Mouse (Mus musculus) neural tube, embryonic 12.5 days (tissue): ENCODE measurements around the gene Tnfaip6. TPM values are rescaled to one million over a fixed set of nuclear protein-coding genes. Genes with fewer than 3 reads are reported as not detected.

ENCODE experiments used
- ATAC-seq: fragments of 200-750 bp; cut with Nextera tagmentation; 2 replicates; pipeline ENCODE4 v1.8.0; 2017; ENCODE audit warnings: low read depth, mild to moderate bottlenecking, moderate TSS enrichment, moderate library complexity; ENCODE audit not compliant: low FRiP score
- H3K27ac ChIP-seq: fragments of 300-500 bp; sonication (generic); 2 replicates; pipeline ENCODE4 v1.5.1; 2016
- H3K27me3 ChIP-seq: fragments of 300-500 bp; sonication (generic); replicated peaks from 2 replicates; pipeline ENCODE4 v1.6.1; 2016; ENCODE audit warnings: mild to moderate bottlenecking
- H3K36me3 ChIP-seq: fragments of 300-500 bp; sonication (generic); 2 replicates; pipeline ENCODE4 v1.6.1; 2016; ENCODE audit warnings: mild to moderate bottlenecking
- H3K4me1 ChIP-seq: fragments of 300-500 bp; sonication (generic); 2 replicates; pipeline ENCODE4 v1.6.1; 2016
- H3K4me2 ChIP-seq: fragments of 300-500 bp; sonication (generic); replicated peaks from 2 replicates; pipeline ENCODE4 v1.6.1; 2016; ENCODE audit warnings: mild to moderate bottlenecking
- H3K4me3 ChIP-seq: fragments of 300-500 bp; sonication (generic); 2 replicates; pipeline ENCODE4 v1.5.1; 2016
- H3K9ac ChIP-seq: fragments of 300-500 bp; sonication (generic); 2 replicates; pipeline ENCODE4 v1.6.1; 2016; ENCODE audit warnings: mild to moderate bottlenecking
- H3K9me3 ChIP-seq: fragments of 300-500 bp; sonication (generic); 2 replicates; pipeline ENCODE4 v1.6.1; 2016; ENCODE audit warnings: mild to moderate bottlenecking
- WGBS: fragments of 180-500 bp; shearing (Covaris S2); methylation state at CpG from one replicate; pipeline ENCODE4 v1.1.7; 2016; 5-methylcytosine and 5-hydroxymethylcytosine counted together
- polyA plus RNA-seq: library from polyadenylated mRNA; unstranded; fragments of >200 nt; fragmentation: Nextera tagmentation; extraction: Ambion mirVana; gene quantifications from 2 replicates; pipeline ENCODE4 v1.2.1, GENCODE M21; 2016

Gene Tnfaip6
- polyA plus RNA-seq, 1 experiment from 2014 or later, result 18.2 TPM

DNA sequence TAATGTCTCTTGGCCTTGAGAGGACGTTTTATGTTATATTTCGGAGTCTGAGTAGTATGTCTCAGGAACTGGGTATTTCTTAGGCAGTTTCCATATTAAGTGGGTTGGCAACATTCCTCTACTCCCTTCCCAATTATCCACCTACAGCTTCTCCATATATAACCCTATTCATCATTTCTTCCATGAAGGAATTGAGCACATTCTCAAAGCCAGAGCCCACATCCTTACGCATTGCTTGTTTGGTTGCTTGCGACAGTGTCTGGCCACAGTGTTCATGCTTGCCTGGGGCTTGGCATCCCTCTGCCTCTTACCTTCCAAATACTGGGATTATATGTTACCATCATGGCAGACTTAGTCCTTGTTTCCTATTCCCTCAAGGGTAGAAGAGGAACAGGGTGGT is 3.2 kb upstream of the Tnfaip6 start:
- Histone ChIP-seq H3K4me3 (no peak overlapping the region), H3K36me3 (no peaks in the 10 kb centered on the region), H3K4me2 (no peak overlapping the region), H3K27me3 (no peaks in the 10 kb centered on the region), H3K9me3 (no peaks in the 10 kb centered on the region; the same call in 1 of the 2 replicates), H3K27ac (no peak overlapping the region), H3K4me1 (peaks cover 8% of the 10 kb centered on the region), H3K9ac (no peak overlapping the region)
- WGBS, result 87% methylated on average over 4 of the region's 4 CpGs
- no peak for ATAC-seq

DNA sequence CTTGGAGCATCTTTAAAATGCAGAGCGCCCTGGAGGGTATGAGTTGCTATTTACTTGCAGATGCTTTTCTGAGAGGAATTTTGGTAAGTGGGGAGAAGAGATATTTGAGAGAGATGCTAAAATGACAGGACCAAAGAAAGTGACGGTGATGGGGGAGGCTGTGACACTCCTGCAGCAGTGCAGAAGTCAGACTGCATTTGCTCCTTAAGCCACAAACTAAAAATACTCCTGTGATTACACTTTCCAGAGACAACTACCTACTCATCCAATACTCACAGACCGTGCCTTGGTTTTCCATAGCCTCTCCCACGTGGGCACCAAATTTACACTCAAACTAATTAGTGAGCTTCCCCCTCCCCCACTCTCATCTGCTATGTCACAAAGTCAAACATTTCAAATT is 2.7 kb upstream of the Tnfaip6 start:
- no peaks in the 10 kb centered on the region for H3K27me3 ChIP-seq

DNA sequence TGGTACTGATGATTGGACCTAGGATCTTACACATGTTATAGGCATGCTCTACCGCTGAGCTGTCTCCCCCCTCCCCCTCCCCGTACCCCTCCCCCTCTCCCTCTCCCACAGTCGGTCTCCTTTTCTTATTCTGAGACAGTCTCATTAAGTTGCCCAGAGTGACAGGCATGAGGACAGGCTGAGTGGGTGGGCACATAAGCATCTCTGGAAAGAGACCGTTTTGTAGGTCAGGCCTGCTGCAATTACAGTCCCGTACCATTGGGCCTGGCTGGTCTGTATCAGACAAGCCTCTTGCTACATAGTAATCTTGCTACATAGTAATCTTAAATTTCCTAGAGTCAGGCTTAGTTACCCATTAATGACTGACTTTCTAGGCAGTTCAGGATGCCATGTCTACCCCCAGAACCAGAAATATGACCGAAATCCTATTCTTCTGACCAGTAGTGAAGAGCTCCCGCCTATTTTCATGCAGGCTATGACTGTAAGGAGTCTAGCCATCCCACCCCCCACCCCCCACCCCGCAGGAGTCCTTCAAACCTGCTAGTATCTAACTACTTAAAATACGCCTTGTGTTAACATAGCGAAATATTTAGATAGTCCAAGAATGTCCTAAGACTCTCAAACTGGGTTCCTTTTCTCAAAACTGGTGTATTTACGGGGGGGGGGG is 747 bp upstream of the Tnfaip6 start:
- peak; percentile 62 for ATAC-seq
- Histone ChIP-seq H3K36me3 (no peaks in the 10 kb centered on the region), H3K4me1 (peaks cover 8% of the 10 kb centered on the region), H3K9me3 (no peaks in the 10 kb centered on the region), H3K27ac (no peak overlapping the region), H3K4me2 (peak overlapping the region; percentile 68), H3K9ac (no peak overlapping the region), H3K27me3 (no peaks in the 10 kb centered on the region), H3K4me3 (no peak overlapping the region)
- WGBS, result 42% methylated on average over 9 of the region's 11 CpGs

More for the DNA sequence above, 2.7 kb upstream of the Tnfaip6 start:
- Histone ChIP-seq H3K4me2 (no peak overlapping the region), H3K4me1 (peaks cover 8% of the 10 kb centered on the region), H3K9ac (no peak overlapping the region), H3K4me3 (no peak overlapping the region), H3K36me3 (no peaks in the 10 kb centered on the region), H3K27ac (no peak overlapping the region), H3K9me3 (no peaks in the 10 kb centered on the region; the same call in 1 of the 2 replicates)
- ATAC-seq, result no peak
- 75% methylated on average over 4 of the region's 4 CpGs for WGBS

DNA sequence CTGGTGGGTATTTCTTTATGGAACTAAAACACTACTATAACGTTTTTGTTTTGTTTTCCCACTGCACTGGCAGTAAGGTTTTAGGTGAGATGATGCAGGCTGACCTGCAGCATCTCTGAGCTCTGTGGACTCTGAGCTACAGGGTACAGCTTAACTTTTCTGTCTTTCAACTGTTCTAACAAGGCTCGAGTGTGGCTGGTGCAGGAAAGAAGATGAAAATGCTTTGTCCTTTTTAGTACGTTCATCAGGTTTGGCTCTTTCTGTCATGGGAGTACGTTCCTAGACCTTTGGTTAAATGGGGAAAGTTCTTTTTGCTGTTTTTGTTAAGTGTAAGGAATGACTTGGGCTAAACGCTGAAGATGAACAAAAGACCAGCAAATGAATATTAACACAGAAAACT is 749 bp downstream of the Tnfaip6 start:
- H3K27ac ChIP-seq, result no peak overlapping the region

DNA sequence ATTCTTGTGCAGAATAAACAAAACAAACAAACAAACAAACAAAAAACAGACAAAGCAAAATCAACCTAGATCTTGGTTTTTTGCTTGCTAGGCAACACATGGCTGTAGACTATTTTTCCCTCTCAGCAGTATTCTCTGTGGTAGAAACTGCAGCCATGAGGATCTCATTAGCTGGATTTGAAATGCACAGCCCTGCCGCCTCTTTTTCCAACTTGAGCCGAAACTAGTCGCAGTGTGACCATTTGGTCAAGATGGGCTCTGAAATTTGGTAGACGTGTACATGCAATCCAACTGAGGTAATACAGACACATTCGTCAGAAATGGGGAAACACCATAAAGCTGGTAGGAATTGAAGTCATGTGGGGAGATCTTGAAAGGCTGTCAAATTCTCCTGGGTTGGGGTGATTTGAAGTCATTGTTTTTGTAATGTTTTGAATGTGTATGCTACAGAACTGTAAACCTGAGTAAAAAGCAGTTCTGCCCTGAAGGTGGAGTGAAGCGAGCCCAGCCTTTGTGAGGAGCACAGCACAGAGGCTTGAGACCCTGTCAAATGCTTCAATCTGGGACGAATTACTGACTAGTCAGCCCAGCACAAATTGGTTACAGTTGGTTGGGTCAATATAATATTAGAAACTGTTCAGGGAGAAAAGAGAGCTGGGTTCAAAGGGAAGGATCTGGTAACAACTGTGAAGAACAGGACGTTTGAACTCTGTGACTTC is 1.4 kb downstream of the Tnfaip6 start:
- Histone ChIP-seq H3K36me3 (0 out of 2 replicates have a peak, but pooled peaks cover 5% of the 10 kb centered on the region), H3K4me3 (peak overlapping the region; percentile 19), H3K4me2 (peak overlapping the region; percentile 68), H3K9me3 (no peaks in the 10 kb centered on the region), H3K4me1 (peaks cover 8% of the 10 kb centered on the region), H3K27ac (no peak overlapping the region), H3K27me3 (no peaks in the 10 kb centered on the region), H3K9ac (no peak overlapping the region)
- ATAC-seq, result no peak
- 34% methylated on average over 8 of the region's 8 CpGs for WGBS

More for the DNA sequence above, 749 bp downstream of the Tnfaip6 start:
- H3K4me1 ChIP-seq, result peaks cover 8% of the 10 kb centered on the region
- H3K36me3 ChIP-seq, result no peaks in the 10 kb centered on the region
- WGBS, result 34% methylated on average over 5 of the region's 5 CpGs
- peak overlapping the region; percentile 20 for H3K4me3 ChIP-seq
- H3K9me3 ChIP-seq, result no peaks in the 10 kb centered on the region
- no peaks in the 10 kb centered on the region for H3K27me3 ChIP-seq
- peak overlapping the region; percentile 68 for H3K4me2 ChIP-seq
- no peak for ATAC-seq
- H3K9ac ChIP-seq, result no peak overlapping the region

DNA sequence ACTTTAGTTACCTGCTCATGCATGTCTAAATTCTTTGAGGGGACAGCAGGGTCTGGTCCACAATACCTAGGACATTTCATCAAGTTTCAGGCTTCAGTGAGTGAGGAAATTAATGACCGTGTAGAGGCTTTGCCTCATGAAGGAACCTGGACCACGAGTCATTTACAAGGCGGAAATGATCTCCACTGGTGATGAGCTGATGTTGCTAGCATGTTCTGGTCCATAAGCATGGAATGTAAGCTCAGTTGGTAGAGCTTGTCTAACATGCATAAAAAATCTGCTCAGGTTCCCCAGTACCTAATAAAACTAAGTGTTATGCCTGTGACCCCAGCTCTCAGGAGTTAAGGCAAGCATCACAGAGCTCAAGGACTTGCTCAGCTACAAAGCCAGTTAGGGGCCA is 4.3 kb downstream of the Tnfaip6 start:
- H3K27me3 ChIP-seq, result no peaks in the 10 kb centered on the region
- 0 out of 2 replicates have a peak, but pooled peaks cover 5% of the 10 kb centered on the region for H3K36me3 ChIP-seq
- H3K9ac ChIP-seq, result no peak overlapping the region
- peaks cover 4% of the 10 kb centered on the region for H3K4me1 ChIP-seq
- H3K4me3 ChIP-seq, result no peak overlapping the region
- WGBS, result 84% methylated on average over 3 of the region's 3 CpGs
- ATAC-seq, result no peak
- no peak overlapping the region for H3K27ac ChIP-seq
- no peak overlapping the region for H3K4me2 ChIP-seq
- H3K9me3 ChIP-seq, result no peaks in the 10 kb centered on the region

DNA sequence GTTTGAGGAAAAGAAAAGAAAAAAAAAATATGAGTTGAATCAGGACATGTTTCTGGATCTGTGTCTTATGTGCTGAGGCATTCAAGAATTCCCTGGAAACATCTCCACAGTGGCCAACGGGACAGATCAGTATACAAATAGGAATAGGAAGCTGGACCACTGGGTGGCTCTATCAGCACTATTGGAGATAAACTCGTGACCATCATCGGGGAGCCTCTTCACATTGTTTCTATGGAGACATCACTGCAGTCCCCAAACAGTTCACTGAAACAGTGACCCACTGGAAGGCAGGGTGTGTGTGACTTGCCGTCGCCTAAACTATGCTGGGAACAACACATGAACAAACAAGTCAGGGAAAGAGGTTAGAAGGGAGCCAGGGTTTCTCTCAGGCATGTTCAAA is 4.9 kb downstream of the Tnfaip6 start:
- Histone ChIP-seq H3K27me3 (no peaks in the 10 kb centered on the region), H3K4me1 (no peaks in the 10 kb centered on the region), H3K4me2 (no peak overlapping the region), H3K4me3 (no peak overlapping the region), H3K9ac (no peak overlapping the region), H3K36me3 (0 out of 2 replicates have a peak, but pooled peaks cover 5% of the 10 kb centered on the region), H3K27ac (no peak overlapping the region), H3K9me3 (no peaks in the 10 kb centered on the region)
- WGBS, result 72% methylated on average over 5 of the region's 5 CpGs
- no peak for ATAC-seq

DNA sequence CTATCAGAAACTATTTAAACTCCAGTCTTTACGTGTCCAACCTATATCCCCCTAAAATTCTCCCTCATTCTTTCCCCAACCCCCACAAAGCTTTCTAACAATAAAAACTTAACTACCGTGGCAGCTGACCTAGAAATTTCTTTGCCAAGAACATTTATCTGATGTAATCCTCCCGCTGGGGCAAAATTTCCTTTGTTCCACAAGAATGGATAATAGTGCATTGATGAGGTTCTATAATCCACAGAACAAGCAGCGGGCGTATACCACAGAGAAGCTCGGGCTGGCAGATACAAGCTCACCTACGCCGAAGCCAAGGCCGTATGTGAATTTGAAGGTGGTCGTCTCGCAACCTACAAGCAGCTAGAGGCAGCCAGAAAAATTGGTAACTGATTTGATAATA is 5.7 kb downstream of the Tnfaip6 start:
- 0 out of 2 replicates have a peak, but pooled peaks cover 11% of the 10 kb centered on the region for H3K36me3 ChIP-seq
- no peak overlapping the region for H3K4me3 ChIP-seq
- H3K27me3 ChIP-seq, result no peaks in the 10 kb centered on the region
- H3K4me2 ChIP-seq, result no peak overlapping the region
- H3K9ac ChIP-seq, result no peak overlapping the region
- no peaks in the 10 kb centered on the region for H3K9me3 ChIP-seq
- no peak overlapping the region for H3K27ac ChIP-seq
- 82% methylated on average over 11 of the region's 11 CpGs for whole genome bisulfite sequencing
- ATAC-seq, result no peak
- no peaks in the 10 kb centered on the region for H3K4me1 ChIP-seq

DNA sequence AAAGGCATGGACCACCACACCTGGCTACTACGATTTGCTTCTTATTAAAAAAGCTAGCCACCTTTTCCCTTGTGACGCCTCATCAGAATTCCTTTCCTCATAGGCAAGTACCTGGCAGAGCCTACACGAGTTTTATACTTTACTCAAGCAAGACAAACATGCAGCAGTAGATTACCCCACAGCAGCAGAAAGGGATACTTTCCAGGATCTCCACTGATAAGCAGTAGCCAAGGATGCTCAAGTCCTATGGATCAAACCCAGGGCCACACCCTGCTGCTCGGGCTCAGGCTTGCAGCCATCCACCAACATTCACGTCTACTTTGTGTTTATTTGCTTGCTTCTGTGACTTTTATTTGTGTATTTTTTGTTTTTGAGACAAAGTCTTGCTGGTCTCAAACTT is 8.2 kb downstream of the Tnfaip6 start:
- no peaks in the 10 kb centered on the region for H3K4me1 ChIP-seq
- H3K9ac ChIP-seq, result no peak overlapping the region
- 0 out of 2 replicates have a peak, but pooled peaks cover 11% of the 10 kb centered on the region for H3K36me3 ChIP-seq
- no peak for ATAC-seq
- no peaks in the 10 kb centered on the region for H3K9me3 ChIP-seq
- H3K27me3 ChIP-seq, result no peaks in the 10 kb centered on the region
- H3K4me2 ChIP-seq, result no peak overlapping the region
- H3K4me3 ChIP-seq, result no peak overlapping the region
- 87% methylated on average over 5 of the region's 5 CpGs for WGBS
- no peak overlapping the region for H3K27ac ChIP-seq

DNA sequence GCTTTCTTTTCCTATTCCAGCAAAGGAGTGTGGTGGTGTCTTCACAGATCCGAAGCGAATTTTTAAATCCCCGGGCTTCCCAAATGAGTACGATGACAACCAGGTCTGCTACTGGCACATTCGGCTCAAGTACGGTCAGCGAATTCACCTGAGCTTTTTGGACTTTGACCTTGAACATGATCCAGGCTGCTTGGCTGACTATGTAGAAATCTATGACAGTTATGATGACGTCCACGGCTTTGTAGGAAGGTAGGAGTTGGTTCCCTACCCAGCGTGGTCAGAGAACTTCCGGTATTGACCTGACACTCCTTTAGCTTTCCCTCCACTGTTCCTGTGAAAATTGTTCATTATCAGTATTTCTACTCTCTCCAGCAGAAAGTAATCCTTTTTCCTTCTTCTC is 13.0 kb downstream of the Tnfaip6 start:
- Histone ChIP-seq H3K36me3 (0 out of 2 replicates have a peak, but pooled peaks cover 6% of the 10 kb centered on the region), H3K4me2 (no peak overlapping the region), H3K4me3 (no peak overlapping the region), H3K9me3 (no peaks in the 10 kb centered on the region), H3K4me1 (no peaks in the 10 kb centered on the region), H3K27ac (no peak overlapping the region), H3K27me3 (no peaks in the 10 kb centered on the region), H3K9ac (no peak overlapping the region)
- 94% methylated on average over 11 of the region's 11 CpGs for WGBS
- ATAC-seq, result no peak

DNA sequence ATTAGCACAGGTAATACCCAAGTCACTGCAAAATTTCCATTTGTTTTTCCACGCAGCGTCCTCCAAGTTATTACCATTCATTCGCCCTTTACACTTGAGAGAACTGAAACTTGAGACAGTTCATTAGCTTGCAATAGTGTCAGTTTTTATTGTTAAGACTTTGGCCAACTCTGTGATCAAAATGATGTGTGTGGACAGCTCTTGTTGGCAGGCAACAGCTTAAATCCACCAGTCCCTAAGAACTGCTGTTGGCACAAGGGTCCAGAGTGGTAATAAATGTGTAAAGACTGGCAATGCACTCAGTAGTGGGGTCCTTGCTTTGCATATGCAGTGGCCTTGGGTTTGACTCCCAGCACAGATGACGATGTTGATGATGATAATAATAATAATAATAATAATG is 14.5 kb downstream of the Tnfaip6 start:
- ATAC-seq, result no peak
- Histone ChIP-seq H3K36me3 (0 out of 2 replicates have a peak, but pooled peaks cover 6% of the 10 kb centered on the region), H3K4me2 (no peak overlapping the region), H3K9me3 (no peaks in the 10 kb centered on the region), H3K9ac (no peak overlapping the region), H3K27ac (no peak overlapping the region), H3K4me3 (no peak overlapping the region), H3K27me3 (no peaks in the 10 kb centered on the region), H3K4me1 (no peaks in the 10 kb centered on the region)
- 71% methylated on average over 4 of the region's 4 CpGs for WGBS

DNA sequence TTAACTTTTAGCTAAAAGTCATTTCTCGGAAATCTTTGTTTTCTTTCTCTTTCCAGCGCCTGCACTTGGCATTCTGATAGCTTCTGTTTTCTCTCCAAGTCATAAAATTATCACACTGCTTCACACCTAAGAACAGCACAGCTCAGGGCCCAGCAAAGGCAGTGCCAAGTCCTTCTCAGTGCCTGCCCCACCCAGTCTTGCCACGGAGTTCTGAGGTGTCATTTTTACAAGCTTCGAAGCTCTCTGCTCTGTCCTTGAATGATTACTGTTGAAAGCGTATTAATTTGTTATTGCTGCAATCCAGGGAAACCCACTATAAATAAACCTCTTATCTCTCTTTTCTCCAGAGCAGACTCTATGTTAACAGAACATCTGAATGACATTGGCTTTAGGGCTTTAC is 15.7 kb downstream of the Tnfaip6 start:
- Histone ChIP-seq H3K27me3 (no peaks in the 10 kb centered on the region), H3K9me3 (no peaks in the 10 kb centered on the region), H3K4me2 (no peak overlapping the region), H3K36me3 (no peaks in the 10 kb centered on the region), H3K4me1 (no peaks in the 10 kb centered on the region), H3K9ac (no peak overlapping the region), H3K4me3 (no peak overlapping the region), H3K27ac (no peak overlapping the region)
- ATAC-seq, result no peak
- WGBS, result 49% methylated on average over 5 of the region's 5 CpGs
